Mouse (Mus musculus): ENCODE data around the gene Kdf1. TPM values are rescaled to one million over a fixed set of nuclear protein-coding genes. Genes with fewer than 3 reads are reported as not detected.

Kdf1 gene
- total and polyA plus RNA-seq, 2 experiments from 2014 or later: 0.16 TPM; not detected in 1

DNA sequence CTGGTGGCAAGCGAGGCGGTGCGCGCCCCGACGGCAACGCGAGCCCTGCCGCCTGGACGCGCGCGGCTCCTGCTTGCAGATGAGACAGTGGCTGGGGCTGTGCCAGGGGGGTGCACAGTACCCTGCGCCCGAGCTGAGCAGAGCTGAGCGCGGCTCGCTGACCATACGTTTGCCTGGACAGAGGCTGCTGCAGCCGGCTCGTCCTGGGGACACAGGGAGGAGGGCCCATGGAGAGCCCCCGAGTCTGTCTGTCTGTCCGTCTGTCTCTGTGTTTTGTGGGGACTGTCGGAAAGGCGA, 554 bp downstream of the Kdf1 start:
- WGBS: 9% methylated on average over 23 of the region's 25 CpGs
- Histone ChIP-seq H3K9ac (replicated peaks; ENCODE audit: low read depth, low read length) (peak overlapping the region; percentile 43; the same call in 1 of the 2 replicates), H3K4me2 (ENCODE audit: low read depth, low read length) (peak overlapping the region; percentile 62), H3K27me3 (ENCODE audit: control insufficient read depth, insufficient read depth, low read length) (peaks cover 41% of the 10 kb centered on the region), H3K4me3 (ENCODE audit: low read depth, low read length) (peak overlapping the region; percentile 45), H3K4me1 (ENCODE audit: control insufficient read depth, insufficient read depth) (no peaks in the 10 kb centered on the region), H3K36me3 (replicated peaks; ENCODE audit: control insufficient read depth, insufficient read depth, low read length) (no peaks in the 10 kb centered on the region), H3K9me3 (replicated peaks; ENCODE audit: control insufficient read depth, low read length) (no peaks in the 10 kb centered on the region), H3K27ac (ENCODE audit: low read depth) (no peak overlapping the region)
- ATAC-seq (ENCODE audit: insufficient read depth, low read depth) (0 out of 2 replicates have a peak, but pooled peaks have one; percentile 27), DNase-seq (ENCODE audit: low spot score) (no peak)
- TF ChIP-seq EP300 (IDR thresholded peaks at IDR 0.05; ENCODE audit: low read depth): no peak
- TF ChIP-seq CTCF (IDR thresholded peaks at IDR 0.05; ENCODE audit: low read depth): no peak

DNA sequence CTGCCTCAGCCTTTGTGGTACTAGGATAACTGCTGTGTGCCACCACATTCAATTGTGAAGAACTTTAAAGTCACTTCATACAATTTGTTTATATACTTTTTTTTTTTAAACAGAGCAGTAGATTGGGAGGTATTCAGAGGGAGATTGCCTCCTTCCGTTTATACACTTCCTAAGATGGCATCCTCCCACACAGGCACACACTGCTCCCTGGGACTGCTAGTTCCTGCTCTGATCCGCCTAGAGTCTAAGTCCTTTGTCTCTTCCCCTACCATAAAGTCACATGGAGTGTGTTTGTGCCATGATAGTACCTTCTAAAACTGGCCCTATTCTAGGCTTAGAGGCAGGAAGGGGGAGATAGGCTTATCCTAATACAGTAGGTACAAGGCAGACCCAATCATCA, 2.7 kb downstream of the Kdf1 start:
- WGBS: 48% methylated on average over 2 of the region's 2 CpGs
- no peak for TF ChIP-seq EP300 (IDR thresholded peaks at IDR 0.05; ENCODE audit: low read depth)
- no peak for TF ChIP-seq CTCF (IDR thresholded peaks at IDR 0.05; ENCODE audit: low read depth)
- no peaks in the 10 kb centered on the region for H3K9me3 ChIP-seq (replicated peaks; ENCODE audit: control insufficient read depth, low read length)
- ATAC-seq (ENCODE audit: insufficient read depth, low read depth): no peak
- H3K27me3 ChIP-seq (ENCODE audit: control insufficient read depth, insufficient read depth, low read length): peaks cover 41% of the 10 kb centered on the region
- no peak for DNase-seq (ENCODE audit: low spot score)
- no peaks in the 10 kb centered on the region for H3K4me1 ChIP-seq (ENCODE audit: control insufficient read depth, insufficient read depth)
- H3K4me3 ChIP-seq (ENCODE audit: low read depth, low read length): no peak overlapping the region
- no peak overlapping the region for H3K27ac ChIP-seq (ENCODE audit: low read depth)
- H3K9ac ChIP-seq (replicated peaks; ENCODE audit: low read depth, low read length): no peak overlapping the region
- H3K4me2 ChIP-seq (ENCODE audit: low read depth, low read length): no peak overlapping the region
- H3K36me3 ChIP-seq (replicated peaks; ENCODE audit: control insufficient read depth, insufficient read depth, low read length): no peaks in the 10 kb centered on the region

DNA sequence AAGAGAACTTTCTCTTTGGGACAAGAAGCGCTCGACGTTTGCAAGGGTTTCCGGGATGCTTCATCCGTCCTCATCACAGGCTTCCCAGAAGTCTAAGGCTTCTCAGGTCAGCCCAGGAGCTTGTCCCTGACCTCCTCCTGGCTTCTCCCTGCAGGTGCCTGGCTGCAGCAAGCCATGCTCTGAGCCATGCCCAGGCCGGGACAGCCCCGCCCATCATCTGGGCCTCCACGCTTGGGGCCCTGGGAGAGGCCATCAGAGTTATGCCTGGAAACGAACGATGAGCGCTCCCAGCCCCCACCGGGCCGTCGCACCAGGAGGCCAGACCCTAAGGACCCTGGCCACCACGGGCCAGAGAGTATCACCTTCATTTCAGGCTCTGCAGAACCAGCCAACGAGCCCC, 9.0 kb downstream of the Kdf1 start:
- ATAC-seq (ENCODE audit: insufficient read depth, low read depth) (no peak), DNase-seq (ENCODE audit: low spot score) (no peak)
- no peak overlapping the region for H3K4me2 ChIP-seq (ENCODE audit: low read depth, low read length)
- H3K9me3 ChIP-seq (replicated peaks; ENCODE audit: control insufficient read depth, low read length): no peaks in the 10 kb centered on the region
- H3K4me1 ChIP-seq (ENCODE audit: control insufficient read depth, insufficient read depth): no peaks in the 10 kb centered on the region
- H3K27me3 ChIP-seq (ENCODE audit: control insufficient read depth, insufficient read depth, low read length): no peaks in the 10 kb centered on the region
- H3K9ac ChIP-seq (replicated peaks; ENCODE audit: low read depth, low read length): no peak overlapping the region
- peaks cover 29% of the 10 kb centered on the region for H3K36me3 ChIP-seq (replicated peaks; ENCODE audit: control insufficient read depth, insufficient read depth, low read length)
- WGBS: 70% methylated on average over 16 of the region's 16 CpGs
- H3K4me3 ChIP-seq (ENCODE audit: low read depth, low read length): no peak overlapping the region
- no peak overlapping the region for H3K27ac ChIP-seq (ENCODE audit: low read depth)
- TF ChIP-seq EP300 (IDR thresholded peaks at IDR 0.05; ENCODE audit: low read depth): no peak
- TF ChIP-seq CTCF (IDR thresholded peaks at IDR 0.05; ENCODE audit: low read depth): no peak

- WGBS: 77% methylated on average over 3 of the region's 3 CpGs
- no peak for DNase-seq (ENCODE audit: low spot score)
Measured at GRCm38 (mm10) chr4:133532777-133533176, 14.0 kb downstream of the Kdf1 start.

GRCm38 (mm10) chr4:133536081-133536480, 17.3 kb downstream of the Kdf1 start:
- H3K9me3 ChIP-seq (replicated peaks; ENCODE audit: control insufficient read depth, low read length): no peaks in the 10 kb centered on the region
- H3K9ac ChIP-seq (replicated peaks; ENCODE audit: low read depth, low read length): no peak overlapping the region
- TF ChIP-seq CTCF (IDR thresholded peaks at IDR 0.05; ENCODE audit: low read depth) (no peak), EP300 (IDR thresholded peaks at IDR 0.05; ENCODE audit: low read depth) (no peak)
- no peak for DNase-seq (ENCODE audit: low spot score)
- H3K4me2 ChIP-seq (ENCODE audit: low read depth, low read length): no peak overlapping the region
- peaks cover 87% of the 10 kb centered on the region for H3K36me3 ChIP-seq (replicated peaks; ENCODE audit: control insufficient read depth, insufficient read depth, low read length)
- WGBS: 69% methylated on average over 3 of the region's 3 CpGs
- H3K27ac ChIP-seq (ENCODE audit: low read depth): no peak overlapping the region
- no peaks in the 10 kb centered on the region for H3K4me1 ChIP-seq (ENCODE audit: control insufficient read depth, insufficient read depth)
- ATAC-seq (ENCODE audit: insufficient read depth, low read depth): no peak
- no peaks in the 10 kb centered on the region for H3K27me3 ChIP-seq (ENCODE audit: control insufficient read depth, insufficient read depth, low read length)
- H3K4me3 ChIP-seq (ENCODE audit: low read depth, low read length): no peak overlapping the region

More at GRCm38 (mm10) chr4:133532777-133533176, 14.0 kb downstream of the Kdf1 start:
- no peak for TF ChIP-seq CTCF (IDR thresholded peaks at IDR 0.05; ENCODE audit: low read depth)
- no peak for TF ChIP-seq EP300 (IDR thresholded peaks at IDR 0.05; ENCODE audit: low read depth)
- H3K9me3 ChIP-seq (replicated peaks; ENCODE audit: control insufficient read depth, low read length): no peaks in the 10 kb centered on the region
- no peak for ATAC-seq (ENCODE audit: insufficient read depth, low read depth)
- no peak overlapping the region for H3K27ac ChIP-seq (ENCODE audit: low read depth)
- no peak overlapping the region for H3K4me3 ChIP-seq (ENCODE audit: low read depth, low read length)
- no peaks in the 10 kb centered on the region for H3K27me3 ChIP-seq (ENCODE audit: control insufficient read depth, insufficient read depth, low read length)
- H3K4me1 ChIP-seq (ENCODE audit: control insufficient read depth, insufficient read depth): no peaks in the 10 kb centered on the region
- H3K36me3 ChIP-seq (replicated peaks; ENCODE audit: control insufficient read depth, insufficient read depth, low read length): peaks cover 72% of the 10 kb centered on the region
- H3K4me2 ChIP-seq (ENCODE audit: low read depth, low read length): no peak overlapping the region
- no peak overlapping the region for H3K9ac ChIP-seq (replicated peaks; ENCODE audit: low read depth, low read length)

GRCm38 (mm10) chr4:133536652-133537051, 17.9 kb downstream of the Kdf1 start:
- peaks cover 87% of the 10 kb centered on the region for H3K36me3 ChIP-seq (replicated peaks; ENCODE audit: control insufficient read depth, insufficient read depth, low read length)
- no peaks in the 10 kb centered on the region for H3K4me1 ChIP-seq (ENCODE audit: control insufficient read depth, insufficient read depth)
- no peak overlapping the region for H3K4me3 ChIP-seq (ENCODE audit: low read depth, low read length)
- DNase-seq (ENCODE audit: low spot score): no peak
- H3K4me2 ChIP-seq (ENCODE audit: low read depth, low read length): no peak overlapping the region
- ATAC-seq (ENCODE audit: insufficient read depth, low read depth): no peak
- WGBS: 86% methylated on average over 5 of the region's 5 CpGs
- no peak overlapping the region for H3K27ac ChIP-seq (ENCODE audit: low read depth)
- H3K9ac ChIP-seq (replicated peaks; ENCODE audit: low read depth, low read length): no peak overlapping the region
- TF ChIP-seq EP300 (IDR thresholded peaks at IDR 0.05; ENCODE audit: low read depth) (no peak), CTCF (IDR thresholded peaks at IDR 0.05; ENCODE audit: low read depth) (no peak)
- H3K27me3 ChIP-seq (ENCODE audit: control insufficient read depth, insufficient read depth, low read length): no peaks in the 10 kb centered on the region
- no peaks in the 10 kb centered on the region for H3K9me3 ChIP-seq (replicated peaks; ENCODE audit: control insufficient read depth, low read length)
